In the genomic region with DNA sequence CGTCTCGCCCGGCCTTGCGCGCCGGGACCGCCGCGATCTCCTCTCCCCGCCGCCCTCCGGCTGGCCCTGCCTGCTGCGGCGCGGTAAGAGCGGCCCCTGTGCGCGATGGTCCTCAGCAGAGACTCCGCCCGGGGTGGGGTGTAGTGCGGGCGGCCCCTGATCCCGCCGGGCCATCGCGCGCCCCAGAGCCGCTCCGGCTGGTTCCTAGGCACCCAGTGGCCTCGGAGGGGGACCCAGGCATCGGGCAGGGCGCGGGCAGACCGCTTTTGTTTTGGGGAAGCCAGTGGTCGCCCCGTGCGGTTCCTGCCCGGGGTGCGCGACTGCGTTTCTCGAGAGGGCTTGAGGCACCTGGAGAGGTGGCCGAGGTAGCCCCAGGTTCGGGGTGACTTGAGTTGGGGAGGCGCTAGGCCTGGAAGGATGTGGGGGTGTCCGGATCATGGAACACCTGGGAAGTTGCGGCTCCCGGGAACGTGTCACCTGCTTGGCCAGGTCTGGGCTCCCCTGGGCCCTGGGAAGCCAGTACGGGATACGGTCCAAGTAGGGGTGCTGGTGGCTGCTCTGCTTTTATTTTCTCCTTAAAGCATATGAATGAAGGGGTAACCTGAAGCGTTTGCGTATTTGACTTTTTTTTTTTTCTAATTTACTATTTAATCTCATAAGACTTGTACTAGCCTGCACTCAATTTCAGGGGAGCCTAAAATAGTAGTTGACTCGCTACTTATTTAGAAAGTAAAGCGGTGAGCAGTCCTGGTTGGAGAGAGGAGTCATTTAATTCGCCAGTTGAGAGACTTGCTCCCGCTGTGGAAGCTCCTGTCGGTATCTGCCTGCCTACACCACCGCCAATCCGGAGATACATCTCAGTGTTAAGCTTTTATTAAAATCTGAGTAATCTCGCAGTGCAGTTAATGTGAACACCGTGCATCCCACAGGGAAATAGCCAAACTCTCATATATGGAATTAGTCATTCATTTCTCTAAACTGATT, we compare ENCODE assay signal across 8 mouse cellular contexts. TPM values are rescaled to one million over a fixed set of nuclear protein-coding genes. Genes with fewer than 3 reads are reported as not detected.
A peak's percentile ranks its signal among the peaks of the same experiment; 100 is the strongest.
DNase-seq lines count a peak whose midpoint lies in the region; ATAC-seq and TF ChIP-seq lines count a peak whose summit lies in the region.

No protein-coding gene starts in this region.

- WGBS in heart, adult 2 months: under 1% methylated on average over 61 of the region's 62 CpGs
- WGBS in cerebellum, adult 2 months: 1% methylated on average over 62 of the region's 62 CpGs
- 1% methylated on average over 62 of the region's 62 CpGs for WGBS in heart, embryonic 13.5 days
- 1% methylated on average over 62 of the region's 62 CpGs for WGBS in limb, embryonic 10.5 days
- under 1% methylated on average over 60 of the region's 62 CpGs for WGBS in midbrain, postnatal 0 days

- peaks cover 14% of the 10 kb centered on the region for H3K4me1 ChIP-seq in heart, adult 2 months (ENCODE audit: control insufficient read depth, insufficient read depth, low read length)
- peaks cover 3% of the 10 kb centered on the region for H3K4me1 ChIP-seq in ES-Bruce4 (ENCODE audit: control insufficient read depth, insufficient read depth, low read length)
- peaks cover 28% of the 10 kb centered on the region for H3K4me1 ChIP-seq in cerebellum, adult 2 months (ENCODE audit: control insufficient read depth, insufficient read depth, low read length)
- peaks cover 37% of the 10 kb centered on the region for H3K4me1 ChIP-seq in heart, embryonic 13.5 days
- peaks cover 62% of the 10 kb centered on the region for H3K4me1 ChIP-seq in limb, embryonic 10.5 days
- H3K4me1 ChIP-seq in midbrain, postnatal 0 days (ENCODE audit: insufficient read depth, low read length): peaks cover 19% of the 10 kb centered on the region

- H3K36me3 ChIP-seq in heart, adult 2 months (ENCODE audit: control insufficient read depth, insufficient read depth, low read length): peaks cover 17% of the 10 kb centered on the region
- no peaks in the 10 kb centered on the region for H3K36me3 ChIP-seq in ES-Bruce4 (ENCODE audit: control insufficient read depth, insufficient read depth, low read length, poor library complexity, severe bottlenecking)
- H3K36me3 ChIP-seq in heart, embryonic 13.5 days: peaks cover 22% of the 10 kb centered on the region
- peaks cover 38% of the 10 kb centered on the region for H3K36me3 ChIP-seq in limb, embryonic 10.5 days
- no peaks in the 10 kb centered on the region for H3K36me3 ChIP-seq in midbrain, postnatal 0 days (ENCODE audit: insufficient read depth, low read length)

- ATAC-seq in heart, embryonic 13.5 days (ENCODE audit: extremely low read depth, insufficient number of reproducible peaks, low FRiP score, low TSS enrichment): peak; percentile 28; the same call in 1 of the 2 replicates
- ATAC-seq in midbrain, postnatal 0 days (ENCODE audit: low FRiP score): peak; percentile 77

- peak in 1 of 2 experiments; percentile 40 for DNase-seq in heart, adult 2 months
- DNase-seq in heart, postnatal 4 days: no peak
- peak; percentile 58 to 73 for DNase-seq in cerebellum, adult 2 months
- no peak for DNase-seq in limb, embryonic 10.5 days (ENCODE audit: low spot score)
- DNase-seq in midbrain, postnatal 0 days (ENCODE audit: low spot score): peak; percentile 51
- DNase-seq in layer of hippocampus, postnatal 25 days (ENCODE audit: extremely low spot score in 1 of 2, low spot score in 1 of 2): no peak

- no peak for TF ChIP-seq CTCF in heart, adult 2 months (IDR thresholded peaks at IDR 0.05)
- TF ChIP-seq CTCF in ES-Bruce4 (IDR thresholded peaks at IDR 0.05; ENCODE audit: low read depth, low read length): no peak
- TF ChIP-seq CTCF in cerebellum, adult 2 months (IDR thresholded peaks at IDR 0.05; ENCODE audit: borderline replicate concordance, insufficient read depth, low read depth, low read length): no peak
- no peak for TF ChIP-seq CTCF in midbrain, postnatal 0 days (IDR thresholded peaks at IDR 0.05)

- peak overlapping the region; percentile 92 for H3K4me3 ChIP-seq in heart, adult 2 months
- peak overlapping the region; percentile 85 for H3K4me3 ChIP-seq in ES-Bruce4 (ENCODE audit: low read depth, low read length)
- peak overlapping the region; percentile 90 for H3K4me3 ChIP-seq in cerebellum, adult 2 months (replicated peaks; ENCODE audit: insufficient read depth, low read depth, low read length)
- H3K4me3 ChIP-seq in heart, embryonic 13.5 days: peak overlapping the region; percentile 97
- H3K4me3 ChIP-seq in limb, embryonic 10.5 days: peak overlapping the region; percentile 97
- peak overlapping the region; percentile 95 for H3K4me3 ChIP-seq in midbrain, postnatal 0 days (ENCODE audit: low read depth, low read length)

- peak overlapping the region; percentile 100 for H3K27ac ChIP-seq in heart, adult 2 months
- H3K27ac ChIP-seq in ES-Bruce4 (ENCODE audit: insufficient read depth, low read length): no peak overlapping the region
- peak overlapping the region; percentile 99 for H3K27ac ChIP-seq in cerebellum, adult 2 months (ENCODE audit: insufficient read depth, low read length)
- H3K27ac ChIP-seq in heart, embryonic 13.5 days (replicated peaks): peak overlapping the region; percentile 98
- H3K27ac ChIP-seq in limb, embryonic 10.5 days: peak overlapping the region; percentile 100
- H3K27ac ChIP-seq in midbrain, postnatal 0 days (ENCODE audit: low read depth, low read length): peak overlapping the region; percentile 95

- intact Hi-C loops in heart, adult 2 months (cut with DNase I): loop anchor here (2.0 to 5.0 kb wide), 5 partner anchors 46 to 160 kb away; no protein-coding TSS in a partner anchor

- H3K27me3 ChIP-seq in heart, adult 2 months (ENCODE audit: control insufficient read depth, insufficient read depth, low read length): no peaks in the 10 kb centered on the region
- no peaks in the 10 kb centered on the region for H3K27me3 ChIP-seq in ES-Bruce4 (ENCODE audit: control insufficient read depth, insufficient read depth, low read length, poor library complexity, severe bottlenecking)
- no peaks in the 10 kb centered on the region for H3K27me3 ChIP-seq in cerebellum, adult 2 months (ENCODE audit: control insufficient read depth, insufficient read depth, low read length)
- no peaks in the 10 kb centered on the region for H3K27me3 ChIP-seq in heart, embryonic 13.5 days (replicated peaks)
- no peaks in the 10 kb centered on the region for H3K27me3 ChIP-seq in limb, embryonic 10.5 days (ENCODE audit: low read depth, poor library complexity, severe bottlenecking)
- no peaks in the 10 kb centered on the region for H3K27me3 ChIP-seq in midbrain, postnatal 0 days (ENCODE audit: insufficient read depth, low read length)

- H3K9ac ChIP-seq in heart, adult 2 months (ENCODE audit: low read depth, low read length): peak overlapping the region; percentile 99
- H3K9ac ChIP-seq in ES-Bruce4 (ENCODE audit: low read depth, poor library complexity, severe bottlenecking): peak overlapping the region; percentile 89
- H3K9ac ChIP-seq in heart, embryonic 13.5 days: peak overlapping the region; percentile 99
- H3K9ac ChIP-seq in midbrain, postnatal 0 days (replicated peaks; ENCODE audit: low read length, poor library complexity, severe bottlenecking): peak overlapping the region; percentile 97

- H3K4me2 ChIP-seq in heart, embryonic 13.5 days: peak overlapping the region; percentile 73
- H3K4me2 ChIP-seq in midbrain, postnatal 0 days (ENCODE audit: low read depth, low read length, poor library complexity, severe bottlenecking): peak overlapping the region; percentile 84

- TF ChIP-seq EP300 in heart, adult 2 months (IDR thresholded peaks at IDR 0.05; ENCODE audit: insufficient read depth, low read depth, low read length): no peak
- TF ChIP-seq EP300 in ES-Bruce4 (IDR thresholded peaks at IDR 0.05; ENCODE audit: insufficient read depth, low read depth, low read length): no peak

- H3K9me3 ChIP-seq in ES-Bruce4 (replicated peaks; ENCODE audit: control insufficient read depth, insufficient read depth, low read length, poor library complexity, severe bottlenecking): no peaks in the 10 kb centered on the region
- H3K9me3 ChIP-seq in heart, embryonic 13.5 days: no peaks in the 10 kb centered on the region
- H3K9me3 ChIP-seq in limb, embryonic 10.5 days (replicated peaks): no peaks in the 10 kb centered on the region
- no peaks in the 10 kb centered on the region for H3K9me3 ChIP-seq in midbrain, postnatal 0 days (ENCODE audit: low read length)

- peaks cover 12% of the 10 kb centered on the region for H3K79me2 ChIP-seq in heart, adult 2 months (replicated peaks; ENCODE audit: control insufficient read depth, insufficient read depth, low read length)

- TF ChIP-seq POLR2A in heart, adult 2 months (IDR thresholded peaks at IDR 0.05; ENCODE audit: insufficient read depth, low read depth, low read length): no peak
- TF ChIP-seq POLR2A in ES-Bruce4 (IDR thresholded peaks at IDR 0.05; ENCODE audit: insufficient read depth, low read length): no peak
- no peak for TF ChIP-seq POLR2A in cerebellum, adult 2 months (IDR thresholded peaks at IDR 0.05; ENCODE audit: borderline replicate concordance, insufficient read depth, low read length)

RNA-seq across cellular contexts. Expression of a gene that starts 1.0 kb away (rescaled TPM):
- total RNA-seq in heart, adult 2 months (2021): 10 to 100 TPM; 50.3 to 70.6 TPM
- 47.2 and 60.5 TPM in 2 replicates for polyA plus RNA-seq in heart, adult 2 months (2012; rRNA removed)
- total RNA-seq in heart, postnatal 4 days (2021): 100 to 1,000 TPM; 106 to 110 TPM
- 32.5 and 34.5 TPM in 2 replicates for polyA plus RNA-seq in ES-Bruce4 (2011; ENCODE audit: insufficient read depth, insufficient read length, low read depth, missing spikeins)
- 45.0 and 56.2 TPM in 2 replicates for polyA plus RNA-seq in cerebellum, adult 2 months (2012; rRNA removed)
- 44.9 and 47.7 TPM in 2 replicates for polyA plus RNA-seq in heart, embryonic 13.5 days (2015; fragmentation: Nextera tagmentation; extraction: Ambion mirVana)
- polyA plus RNA-seq in limb, embryonic 10.5 days (2016; fragmentation: Nextera tagmentation; extraction: Ambion mirVana): 110 and 119 TPM in 2 replicates
- 19.0 and 21.9 TPM in 2 replicates for total RNA-seq in midbrain, postnatal 0 days (2014; rRNA removed)
- polyA plus RNA-seq in midbrain, postnatal 0 days (2015; fragmentation: Nextera tagmentation; extraction: Ambion mirVana): 15.9 and 16.5 TPM in 2 replicates
- 10 to 100 TPM; 61.1 to 65.4 TPM for total RNA-seq in layer of hippocampus, postnatal 25 days (2021)

Comparison
In these comparisons a context has a peak if more than half of its experiments do, and no peak if none do; other contexts are left out.
1. DNase-seq: peak in cerebellum, adult 2 months (2 of 2) and midbrain, postnatal 0 days (single experiment); none in heart, postnatal 4 days (single experiment), limb, embryonic 10.5 days (single experiment) and layer of hippocampus, postnatal 25 days (0 of 2).
2. Peak in every context shown above with its lines, with median percentiles within 50 percentile points of each other: H3K4me3 ChIP-seq and H3K9ac ChIP-seq.